ENCODE assay signal across 8 mouse cellular contexts in genomic region chr7:4124315-4124759, GRCm38 (mm10). TPM values are rescaled to one million over a fixed set of nuclear protein-coding genes. Genes with fewer than 3 reads are reported as not detected.
DNase-seq lines count a peak whose midpoint lies in the region; ATAC-seq and TF ChIP-seq lines count a peak whose summit lies in the region.

No protein-coding gene starts in this region.

- under 1% methylated on average over 10 of the region's 10 CpGs for WGBS in hindbrain, embryonic 10.5 days

- intact Hi-C loops in left cerebral cortex, postnatal 4 days (cut with DNase I) = no loop called here

- no peak overlapping the region for H3K27ac ChIP-seq in MEL (ENCODE audit: control insufficient read depth, low read depth, low read length)
- H3K27ac ChIP-seq in hindbrain, embryonic 10.5 days = peak overlapping the region; percentile 89

- TF ChIP-seq EP300 in MEL (IDR thresholded peaks at IDR 0.05; ENCODE audit: low read depth in 1 of 2, low read length in 2 of 2) = no peak

- no peak overlapping the region for H3K4me3 ChIP-seq in MEL (ENCODE audit: control insufficient read depth in 1 of 2, insufficient read depth in 1 of 2, low read depth in 2 of 2, low read length in 2 of 2)
- H3K4me3 ChIP-seq in hindbrain, embryonic 10.5 days = peak overlapping the region; percentile 68

- TF ChIP-seq CTCF in MEL (IDR thresholded peaks at IDR 0.05 in 2 of 3, conservative IDR thresholded peaks at IDR 0.05 in 1 of 3; ENCODE audit: control insufficient read depth in 1 of 3, insufficient read depth in 1 of 3, low read depth in 2 of 3, low read length in 3 of 3, poor library complexity in 1 of 3, severe bottlenecking in 1 of 3) = peak in 1 of 3 experiments; percentile 2; a peak in 1 of 6 replicates

- TF ChIP-seq RAD21 in MEL (IDR thresholded peaks at IDR 0.05; ENCODE audit: low read depth, low read length) = no peak

- no peak for TF ChIP-seq POLR2A in MEL (IDR thresholded peaks at IDR 0.05; ENCODE audit: control insufficient read depth in 1 of 2, insufficient read depth in 1 of 2, low read depth in 1 of 2, low read length in 2 of 2, poor library complexity in 1 of 2)

- H3K4me1 ChIP-seq in MEL (ENCODE audit: control insufficient read depth in 1 of 2, insufficient read depth in 2 of 2, low read length in 2 of 2) = peaks cover 0 to 6% of the 10 kb centered on the region in 2 experiments; a peak in 1 of 4 replicates
- H3K4me1 ChIP-seq in hindbrain, embryonic 10.5 days (replicated peaks) = peaks cover 65% of the 10 kb centered on the region

- peak; percentile 92 for DNase-seq in CD4-positive, CD25-positive, alpha-beta regulatory T cell, adult 2 months (ENCODE audit: low read depth, low spot score)
- DNase-seq in MEL (ENCODE audit: low read depth, low spot score) = peak; percentile 42
- DNase-seq in embryo, embryonic 9.5 days (ENCODE audit: extremely low spot score) = peak; percentile 76
- DNase-seq in hindbrain, embryonic 10.5 days (ENCODE audit: low spot score) = peak; percentile 80
- peak; percentile 79 for DNase-seq in left cerebral cortex, postnatal 4 days
- DNase-seq in thymus, postnatal 4 days = peak; percentile 60
- DNase-seq in gastrocnemius, adult 8-10 months (ENCODE audit: low spot score in 2 of 2) = no peak

- H3K79me2 ChIP-seq in MEL (ENCODE audit: control insufficient read depth, insufficient read depth, low read length, poor library complexity) = no peaks in the 10 kb centered on the region

- peak; percentile 37; the same call in 1 of the 2 replicates for ATAC-seq in monocyte, adult 5-6 weeks (replicated peaks; ENCODE audit: insufficient number of reproducible peaks, low FRiP score, low TSS enrichment, poor library complexity, severe bottlenecking)

- H3K36me3 ChIP-seq in MEL (ENCODE audit: control insufficient read depth in 1 of 2, insufficient read depth in 2 of 2, low read length in 2 of 2) = no peaks in the 10 kb centered on the region
- H3K36me3 ChIP-seq in hindbrain, embryonic 10.5 days = peaks cover 41% of the 10 kb centered on the region

- H3K27me3 ChIP-seq in MEL (ENCODE audit: control insufficient read depth in 1 of 2, insufficient read depth in 2 of 2, low read length in 2 of 2) = peaks cover 0 to 1% of the 10 kb centered on the region in 2 experiments; a peak in 1 of 4 replicates
- H3K27me3 ChIP-seq in hindbrain, embryonic 10.5 days (ENCODE audit: insufficient read depth, poor library complexity, severe bottlenecking) = peaks cover 15% of the 10 kb centered on the region; the same call in 1 of the 2 replicates

- no peaks in the 10 kb centered on the region for H3K9me3 ChIP-seq in MEL (replicated peaks; ENCODE audit: insufficient read depth, low read length)
- 0 out of 2 replicates have a peak, but pooled peaks cover 3% of the 10 kb centered on the region for H3K9me3 ChIP-seq in hindbrain, embryonic 10.5 days

- H3K9ac ChIP-seq in MEL (ENCODE audit: control insufficient read depth, low read depth, low read length, poor library complexity, severe bottlenecking) = no peak overlapping the region

TF ChIP-seq in MEL, 35 proteins besides CTCF, POLR2A, EP300 and RAD21:
- TF ChIP-seq MYB (IDR thresholded peaks at IDR 0.05; ENCODE audit: low read depth, low read length) = no peak
- TF ChIP-seq GABPA (IDR thresholded peaks at IDR 0.05; ENCODE audit: low read depth, low read length) = no peak
- no peak for TF ChIP-seq ZC3H11A (IDR thresholded peaks at IDR 0.05; ENCODE audit: low read depth, low read length)
- no peak for TF ChIP-seq ELF1 (IDR thresholded peaks at IDR 0.05; ENCODE audit: low read depth, low read length)
- TF ChIP-seq MXI1 (IDR thresholded peaks at IDR 0.05; ENCODE audit: low read depth, low read length) = no peak
- TF ChIP-seq GATA1 (IDR thresholded peaks at IDR 0.05; ENCODE audit: low read depth, low read length) = peak; percentile 61; the same call in 1 of the 2 replicates
- no peak for TF ChIP-seq BHLHE40 (IDR thresholded peaks at IDR 0.05; ENCODE audit: borderline replicate concordance, low read depth, low read length)

RNA-seq across cellular contexts. Expression of gene Ttyh1, which starts 5.1 kb away (rescaled TPM):
- total RNA-seq in MEL (2012; rRNA removed) = 0.15 and 0.20 TPM in 2 replicates
- polyA plus RNA-seq in MEL (2012; ENCODE audit: insufficient read depth in 1 of 2, insufficient read length in 2 of 2, low read depth in 1 of 2, low replicate concordance in 2 of 2, missing spikeins in 1 of 2) = under 1 TPM in 1 of 2 experiments, not detected in 1; 0.26 TPM
- 31.2 and 67.4 TPM in 2 replicates for polyA plus RNA-seq in hindbrain, embryonic 10.5 days (2016; fragmentation: Nextera tagmentation; extraction: Ambion mirVana)
- 100 to 1,000 TPM; 292 to 311 TPM for total RNA-seq in left cerebral cortex, postnatal 4 days (2021)
- total RNA-seq in monocyte, adult 5-6 weeks (2017) = not detected in 3 replicates
- total RNA-seq in gastrocnemius, adult 8-10 months (2022) = 1 to 10 TPM in 1 of 4 experiments, under 1 TPM in 3; 0.18 to 1.3 (median 0.75) TPM

RNA-seq across cellular contexts. Expression of gene Leng8, which starts 12.5 kb away (rescaled TPM):
- 28.2 and 29.6 TPM in 2 replicates for total RNA-seq in MEL (2012; rRNA removed)
- 10 to 100 TPM in 1 of 2 experiments, not detected in 1; 89.9 TPM for polyA plus RNA-seq in MEL (2012; ENCODE audit: insufficient read depth in 1 of 2, insufficient read length in 2 of 2, low read depth in 1 of 2, low replicate concordance in 2 of 2, missing spikeins in 1 of 2)
- polyA plus RNA-seq in hindbrain, embryonic 10.5 days (2016; fragmentation: Nextera tagmentation; extraction: Ambion mirVana) = 68.7 and 91.4 TPM in 2 replicates
- total RNA-seq in left cerebral cortex, postnatal 4 days (2021) = 100 to 1,000 TPM; 167 to 177 TPM
- total RNA-seq in monocyte, adult 5-6 weeks (2017) = 93.7 to 137 TPM (median 95.1 TPM) in 3 replicates
- total RNA-seq in gastrocnemius, adult 8-10 months (2022) = 10 to 100 TPM; 23.8 to 30.8 (median 25.8) TPM

RNA-seq across cellular contexts. Expression of gene Leng9, which starts 25.8 kb away (rescaled TPM):
- total RNA-seq in MEL (2012; rRNA removed) = 1.0 and 1.5 TPM in 2 replicates
- 1 to 10 TPM in 1 of 2 experiments, not detected in 1; 1.7 TPM for polyA plus RNA-seq in MEL (2012; ENCODE audit: insufficient read depth in 1 of 2, insufficient read length in 2 of 2, low read depth in 1 of 2, low replicate concordance in 2 of 2, missing spikeins in 1 of 2)
- 1.6 and 2.5 TPM in 2 replicates for polyA plus RNA-seq in hindbrain, embryonic 10.5 days (2016; fragmentation: Nextera tagmentation; extraction: Ambion mirVana)
- 1 to 10 TPM; 5.3 to 5.5 TPM for total RNA-seq in left cerebral cortex, postnatal 4 days (2021)
- 26.4 to 29.4 TPM (median 28.3 TPM) in 3 replicates for total RNA-seq in monocyte, adult 5-6 weeks (2017)
- total RNA-seq in gastrocnemius, adult 8-10 months (2022) = 1 to 10 TPM; 1.8 to 2.4 (median 2.1) TPM

RNA-seq across cellular contexts. Expression of gene Cdc42ep5, which starts 40.3 kb away (rescaled TPM):
- total RNA-seq in MEL (2012; rRNA removed) = not detected in 2 replicates
- polyA plus RNA-seq in MEL (2012; ENCODE audit: insufficient read depth in 1 of 2, insufficient read length in 2 of 2, low read depth in 1 of 2, low replicate concordance in 2 of 2, missing spikeins in 1 of 2) = under 1 TPM in 1 of 2 experiments, not detected in 1; 0.24 TPM
- 16.9 and 23.5 TPM in 2 replicates for polyA plus RNA-seq in hindbrain, embryonic 10.5 days (2016; fragmentation: Nextera tagmentation; extraction: Ambion mirVana)
- total RNA-seq in left cerebral cortex, postnatal 4 days (2021) = 1 to 10 TPM; 3.0 to 4.0 TPM
- total RNA-seq in monocyte, adult 5-6 weeks (2017) = 2.7 TPM in 1 of 3 replicates, not detected in the others
- total RNA-seq in gastrocnemius, adult 8-10 months (2022) = 1 to 10 TPM; 1.5 to 2.2 (median 2.0) TPM

Comparison
In these comparisons a context has a peak if more than half of its experiments do, and no peak if none do; other contexts are left out.
1. DNase-seq: peak in CD4-positive, CD25-positive, alpha-beta regulatory T cell, adult 2 months (single experiment), MEL (single experiment), embryo, embryonic 9.5 days (single experiment), hindbrain, embryonic 10.5 days (single experiment), left cerebral cortex, postnatal 4 days (single experiment) and thymus, postnatal 4 days (single experiment); none in gastrocnemius, adult 8-10 months (0 of 2).
2. RNA of gene Ttyh1, which starts 5.1 kb away (total RNA-seq): 292 to 311 TPM in left cerebral cortex, postnatal 4 days; 0.18 to 1.3 TPM in gastrocnemius, adult 8-10 months, 0.15 to 0.20 TPM in MEL and not detected in monocyte, adult 5-6 weeks; every median in the first group is over 100 times any median in the second.